Mouse (Mus musculus) right cerebral cortex, adult 2 months (tissue): ENCODE measurements at regions not wholly inside any gene's neighbourhood (a gene's known extent, or its start where the extent isn't known, plus 50 kb on each side); places are given as distances from the start of the nearest gene placed in this dataset.
"Not testable (repeated sequence)": the region's sequence is repeated elsewhere in the genome, so short reads cannot be mapped to it uniquely, and the experiment has no call there.

Experiments used
- DNase-seq, 2 experiments: peaks; one replicate each; pipeline ENCODE4 v3.0.0; 2021 to 2022; ENCODE audit warnings: low spot score in 2 of 2

GRCm38 (mm10) chr2:42794776-42795175 lies 141.4 kb upstream of the Lrp1b start:
- DNase-seq, result peak in 1 of 2 experiments; percentile 32

DNA sequence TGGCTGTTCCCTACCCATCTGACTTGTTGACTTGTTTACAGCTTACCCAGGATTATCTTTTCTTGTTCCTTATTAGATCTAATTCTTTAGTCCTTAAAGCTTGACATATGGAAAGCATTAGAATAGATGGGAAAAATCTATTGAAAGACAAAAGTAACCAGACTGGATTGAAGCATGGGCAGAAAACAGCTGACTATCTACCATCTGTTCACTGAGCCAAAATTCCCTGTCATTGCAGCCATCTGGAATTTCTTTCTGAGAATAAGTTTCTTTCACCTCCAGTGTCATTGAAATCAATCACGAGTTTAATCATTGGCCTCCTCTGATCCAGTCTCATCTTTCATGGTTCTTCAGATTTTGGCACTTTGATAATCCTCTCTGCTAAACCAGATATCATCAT lies 130.6 kb upstream of the Lrp1b start:
- DNase-seq, result no peak

DNA sequence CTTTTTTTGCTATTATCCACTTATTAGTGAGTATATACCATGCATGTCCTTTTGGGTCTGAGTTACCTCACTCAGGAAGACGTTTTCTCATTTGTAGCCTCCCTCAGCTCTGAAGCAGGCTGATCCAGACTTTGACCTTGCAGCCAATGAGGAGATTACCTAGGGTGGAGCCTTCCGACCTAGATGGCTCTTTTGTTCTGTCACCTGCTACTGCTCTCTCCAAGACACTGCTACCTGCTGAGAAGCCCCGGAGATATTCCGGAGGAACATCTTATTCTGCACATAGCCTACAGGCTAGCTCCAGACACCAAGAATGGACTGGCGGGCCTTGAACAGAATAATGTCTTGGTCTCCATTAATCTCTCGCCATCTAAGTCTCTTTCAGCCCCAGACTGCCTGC lies 87.1 kb upstream of the Lrp1b start:
- DNase-seq, result not testable (repeated sequence)
